Mouse (Mus musculus) spleen, adult 12 weeks (tissue): Measurements from ENCODE around the gene Rps6ka5.

Experiments used
- DNase-seq: peaks from one replicate; pipeline ENCODE4 v3.0.0; 2022; ENCODE audit warnings: low spot score

Rps6ka5 gene

DNA sequence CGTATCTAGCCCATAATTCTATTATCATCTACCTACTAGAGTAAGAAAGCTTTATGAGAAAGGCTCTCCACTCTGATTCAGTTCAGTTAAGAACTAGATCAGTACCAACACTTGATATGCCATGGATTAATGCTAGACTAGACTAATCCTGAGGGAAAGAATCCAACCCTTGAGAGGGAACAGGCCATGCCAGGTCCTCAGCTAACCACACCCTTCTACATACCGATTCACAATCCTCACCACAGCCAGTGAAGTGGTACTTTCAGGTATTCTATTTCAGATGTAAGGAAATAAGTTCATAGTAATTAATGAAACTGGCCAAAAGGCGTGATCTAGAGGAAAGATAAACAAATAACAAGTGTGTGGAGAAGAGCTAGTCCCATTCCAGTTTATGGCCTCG lies 70.8 kb downstream of the Rps6ka5 start:
- DNase-seq, result no peak

DNA sequence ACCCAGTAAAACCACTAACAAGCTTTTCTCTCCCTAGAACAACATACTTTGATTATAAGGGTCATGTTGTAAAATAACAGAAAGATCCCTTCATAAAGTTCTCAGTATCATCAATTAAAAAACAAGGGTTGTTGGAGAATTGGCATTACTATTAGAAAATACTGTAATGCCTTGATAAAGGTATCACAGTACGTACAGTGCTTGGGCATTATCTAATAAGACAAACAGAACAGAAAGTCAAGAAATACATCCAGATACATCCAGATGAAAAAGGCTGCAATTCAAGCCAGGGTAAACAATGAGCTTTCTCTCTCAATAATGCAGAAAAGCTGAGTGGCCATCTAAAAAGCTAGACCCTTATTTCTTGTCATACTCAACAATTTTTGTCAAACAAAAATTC lies 84.8 kb downstream of the Rps6ka5 start:
- no peak for DNase-seq

DNA sequence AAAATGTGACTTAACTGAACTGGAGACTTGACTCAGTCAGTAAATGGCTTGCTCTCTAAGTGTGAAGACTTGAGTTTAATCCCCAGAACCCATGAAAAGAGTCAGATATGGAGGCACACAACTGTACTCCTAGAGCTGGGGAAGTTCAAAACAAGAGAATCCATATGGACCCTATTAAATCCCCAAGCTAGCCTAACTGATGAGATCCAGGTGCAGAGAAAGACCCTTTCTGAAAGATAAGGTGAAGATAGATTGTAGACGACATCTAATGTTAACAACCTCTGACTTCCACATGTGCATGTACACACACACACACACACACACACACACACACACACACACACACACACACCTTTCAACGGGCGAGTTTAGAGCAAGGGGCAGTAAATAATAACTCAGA lies 86.1 kb downstream of the Rps6ka5 start:
- DNase-seq, result no peak

DNA sequence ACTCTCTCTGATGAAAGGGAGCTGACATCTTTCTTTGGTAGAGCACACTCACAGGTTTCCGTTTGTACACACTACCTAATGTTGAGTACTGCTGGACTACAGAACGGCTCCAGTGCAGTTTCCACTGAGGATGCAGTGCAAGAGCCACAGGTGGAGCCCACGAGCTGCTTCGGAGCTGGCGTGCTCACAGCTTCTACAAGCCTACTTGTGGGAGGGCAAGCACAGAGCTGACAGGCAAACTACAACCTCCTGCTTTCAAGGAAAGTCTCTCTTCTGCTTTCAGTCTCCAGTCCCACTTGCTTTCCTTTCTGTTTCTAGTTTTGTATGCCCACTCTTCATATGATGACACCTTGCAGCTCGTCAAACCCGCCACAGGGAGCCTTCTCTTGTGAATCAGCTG lies 87.1 kb downstream of the Rps6ka5 start:
- DNase-seq, result no peak

DNA sequence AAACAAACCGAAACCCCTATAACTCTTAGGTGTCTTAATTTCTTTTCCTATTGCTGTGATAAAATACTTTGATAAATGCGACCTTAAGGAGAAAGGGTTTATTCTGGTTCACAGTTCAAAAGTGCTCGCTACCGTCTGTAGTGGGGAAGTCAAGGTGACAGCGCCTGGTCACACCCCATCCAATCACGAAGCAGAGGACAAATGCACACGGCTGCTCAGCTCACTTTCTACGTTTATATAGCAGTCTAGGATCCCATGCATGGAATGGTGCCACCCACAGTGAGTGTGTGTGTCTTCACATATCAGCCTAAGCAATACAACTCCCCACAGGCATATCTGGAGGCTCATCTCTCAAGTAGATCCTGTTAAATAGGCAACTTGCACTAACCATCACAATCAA lies 88.9 kb downstream of the Rps6ka5 start:
- DNase-seq, result no peak

DNA sequence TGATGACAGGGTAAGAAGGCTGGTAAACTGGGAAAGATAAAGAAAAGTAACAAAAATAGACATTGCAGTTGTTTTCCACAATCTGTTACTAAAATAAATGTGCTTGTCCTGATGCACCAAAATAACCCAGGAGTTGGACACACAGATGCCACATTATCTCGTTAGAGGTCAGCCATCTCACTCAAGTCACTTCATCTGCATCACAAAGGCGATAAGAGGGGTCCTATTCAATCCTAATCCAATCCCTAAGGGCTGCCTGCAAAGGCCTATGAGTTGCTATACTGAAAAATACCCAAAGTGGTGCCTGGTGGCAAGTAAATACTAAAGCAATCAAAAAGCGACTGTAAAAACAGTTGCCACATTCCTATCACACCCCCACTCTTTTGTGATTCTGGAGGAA lies 90.0 kb downstream of the Rps6ka5 start:
- no peak for DNase-seq

DNA sequence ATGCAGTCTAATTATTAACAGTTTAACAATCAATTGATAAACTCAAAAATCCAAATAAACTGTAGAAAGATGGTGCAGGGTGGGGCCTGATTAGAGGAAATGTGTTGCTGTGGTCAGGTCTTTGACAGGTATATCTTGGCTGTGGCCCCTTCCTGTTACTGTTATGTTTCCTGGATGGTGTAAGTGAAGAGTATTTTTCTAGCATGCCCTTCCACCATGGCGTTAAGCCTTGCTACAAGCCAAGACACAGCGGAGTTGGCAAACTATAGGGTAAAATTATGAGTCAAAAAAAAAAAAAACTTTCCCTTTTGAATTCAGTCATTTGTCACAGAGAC lies 90.5 kb downstream of the Rps6ka5 start:
- no peak for DNase-seq

DNA sequence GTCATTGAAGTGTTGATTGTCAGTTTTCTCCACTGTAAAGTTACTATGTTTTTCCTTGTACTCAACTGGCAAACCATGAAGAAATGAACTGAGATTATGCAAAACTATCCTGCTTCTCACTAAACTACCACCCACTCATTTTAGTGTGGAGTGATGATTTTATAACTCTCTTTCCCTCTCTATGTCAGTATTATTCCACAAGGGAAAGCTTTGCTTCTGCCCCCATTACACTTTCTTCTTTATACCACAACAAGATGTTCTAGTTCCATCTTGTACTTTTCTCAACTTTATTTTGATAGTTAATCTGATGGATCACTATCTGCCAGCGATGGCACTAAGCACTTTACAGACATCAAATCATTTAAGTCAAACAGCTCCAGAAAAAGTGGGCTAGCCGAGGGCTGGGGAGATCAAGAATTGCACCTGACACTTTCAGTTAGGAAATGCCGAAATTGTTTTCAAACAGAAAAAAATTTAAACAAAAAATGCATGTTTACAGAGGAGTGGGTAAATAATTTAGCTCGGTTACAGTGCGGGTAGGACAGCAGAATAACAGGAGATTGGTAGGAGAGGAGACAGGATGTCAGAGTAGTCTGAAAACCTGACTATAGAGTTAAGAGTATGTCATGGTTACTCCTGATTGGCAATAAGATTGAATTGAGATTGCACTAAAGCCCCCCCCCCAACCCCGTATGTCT lies 91.0 kb downstream of the Rps6ka5 start:
- DNase-seq, result no peak

DNA sequence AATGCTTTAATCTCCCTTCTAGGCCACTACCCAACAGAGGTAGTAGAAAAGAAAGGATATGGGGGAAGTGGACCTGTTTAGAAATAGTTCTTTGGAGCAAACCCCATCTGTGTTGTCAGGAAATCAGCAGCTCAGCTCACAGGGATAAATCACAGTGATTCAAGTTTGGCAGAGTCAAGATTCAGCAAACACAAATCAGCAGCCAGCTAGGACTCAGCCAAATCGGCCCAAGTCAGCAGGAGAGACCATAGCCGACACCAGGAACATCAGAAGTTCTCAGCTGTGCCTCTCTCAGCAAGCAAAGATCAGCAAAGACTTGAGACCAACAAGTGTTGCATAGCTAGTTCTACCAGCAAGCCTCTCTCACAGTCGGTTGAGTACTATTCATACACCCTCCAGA lies 93.6 kb downstream of the Rps6ka5 start:
- no peak for DNase-seq

DNA sequence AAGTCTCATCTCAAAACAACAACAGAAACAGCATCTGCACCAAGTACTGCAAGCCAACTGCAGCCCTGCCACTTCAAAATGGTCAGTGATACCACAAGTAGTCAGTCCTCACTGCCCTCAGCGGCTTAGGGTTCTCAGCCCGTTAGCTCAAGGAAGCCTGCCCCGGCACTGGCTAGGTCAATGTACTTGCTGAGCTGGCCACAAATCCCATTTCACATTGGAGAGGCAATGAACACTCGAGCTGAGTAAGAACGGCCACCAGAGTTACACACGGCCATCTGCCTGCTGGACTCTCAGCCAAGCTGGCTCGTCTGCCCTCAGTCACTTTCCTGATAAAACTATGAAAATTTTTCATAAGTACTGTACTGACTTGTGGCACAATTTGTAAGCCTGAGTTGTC lies 95.5 kb downstream of the Rps6ka5 start:
- no peak for DNase-seq

DNA sequence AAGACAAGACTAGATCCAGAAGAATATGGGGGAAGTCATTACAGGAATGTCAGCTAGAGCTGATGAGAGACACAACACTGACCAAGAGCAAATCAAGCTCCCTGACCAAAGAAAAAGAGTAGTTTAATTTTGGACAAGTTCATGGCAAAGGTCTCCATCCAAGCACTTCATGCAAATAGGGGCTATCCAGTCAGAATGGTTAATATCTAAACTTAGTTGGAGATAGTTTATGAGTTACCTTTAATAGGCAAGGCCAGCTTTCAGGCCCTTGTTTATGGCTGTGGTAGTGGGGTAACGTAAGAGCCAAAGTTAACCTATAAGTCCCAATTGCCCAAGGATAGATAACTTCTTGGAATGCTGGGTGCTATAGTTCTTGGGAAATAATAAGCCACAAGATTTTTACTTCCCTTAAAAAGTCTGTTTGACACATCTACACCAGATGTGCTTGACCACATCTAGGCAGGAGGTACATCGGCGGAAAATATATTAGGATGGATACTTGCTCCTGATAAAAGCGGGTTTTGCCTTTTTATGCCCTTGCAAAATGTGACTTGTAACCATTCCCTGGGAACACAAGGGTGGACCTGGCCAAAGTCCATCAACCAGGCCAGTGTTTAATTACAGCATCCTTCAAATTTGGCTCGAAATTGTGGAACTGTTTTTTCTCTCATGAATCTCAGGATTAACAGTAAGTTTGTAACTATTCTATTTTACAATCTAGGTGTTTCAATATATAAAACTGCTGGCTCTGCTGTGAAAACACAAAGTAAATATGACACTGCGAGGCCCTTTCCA lies 97.5 kb downstream of the Rps6ka5 start:
- DNase-seq, result no peak

DNA sequence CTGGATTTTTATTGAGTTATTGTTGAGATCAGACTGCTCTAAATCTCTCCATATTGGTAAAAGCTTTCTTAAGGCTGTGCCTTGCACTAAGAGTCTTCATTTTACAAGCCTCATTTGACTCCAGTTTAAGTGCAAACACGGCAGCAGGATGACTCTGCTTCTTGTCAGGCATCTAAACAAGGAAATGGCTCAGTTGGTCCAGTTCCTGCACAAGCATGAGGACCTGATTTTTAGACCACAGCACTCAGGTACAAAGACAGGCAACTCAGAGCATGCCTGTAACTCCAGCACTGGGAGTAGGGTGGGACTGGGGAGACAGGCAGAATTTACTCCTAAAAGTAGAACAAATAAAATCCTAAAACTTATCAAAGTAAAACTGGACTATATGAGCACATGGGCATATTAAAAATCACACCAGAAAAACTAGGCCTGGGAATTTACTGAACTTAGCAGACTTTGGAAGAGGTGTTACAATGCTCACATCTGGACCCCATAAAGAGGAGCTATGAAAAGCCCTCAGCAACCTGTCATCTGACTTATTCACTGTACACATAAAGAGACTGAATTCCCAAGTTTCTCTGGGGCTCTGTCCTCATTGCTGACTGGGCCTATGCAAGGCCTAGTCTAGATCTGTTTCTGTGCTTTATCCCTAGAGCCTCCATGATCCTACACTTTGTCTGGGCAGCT lies 99.6 kb downstream of the Rps6ka5 start:
- no peak for DNase-seq

DNA sequence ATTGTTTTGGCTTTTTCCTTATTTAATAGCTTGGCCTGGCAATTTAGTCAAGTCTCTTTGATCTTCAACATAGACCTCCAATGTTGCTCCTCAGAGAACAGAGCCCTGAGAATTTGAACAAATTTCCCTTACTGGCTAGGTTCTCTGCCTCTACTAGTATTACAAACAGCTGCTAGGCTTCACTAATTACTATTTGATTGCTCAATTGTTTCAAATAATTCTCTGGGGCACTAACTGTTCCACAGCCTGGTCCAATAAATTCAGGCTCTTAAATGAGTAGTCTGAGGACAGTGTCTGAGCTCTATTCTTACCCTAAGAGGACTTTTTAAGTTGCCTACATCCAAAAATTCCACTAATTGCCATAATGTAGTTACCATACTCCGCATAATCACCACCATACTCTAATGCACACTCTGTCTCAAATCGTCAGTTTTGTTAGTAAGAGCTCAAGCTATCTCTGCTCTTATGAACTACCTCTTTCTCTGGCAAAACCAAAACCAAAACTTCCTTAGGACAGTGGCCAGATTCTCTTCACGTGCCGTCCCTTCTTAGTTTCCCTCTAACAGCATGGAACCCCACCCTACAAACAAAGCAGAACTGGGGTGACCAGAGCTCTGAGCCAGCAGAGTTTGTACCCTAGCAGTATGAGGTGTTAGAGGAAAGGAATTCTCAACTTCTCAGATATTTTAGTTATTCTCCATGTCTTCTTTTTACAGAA lies 100.4 kb downstream of the Rps6ka5 start:
- DNase-seq, result no peak

DNA sequence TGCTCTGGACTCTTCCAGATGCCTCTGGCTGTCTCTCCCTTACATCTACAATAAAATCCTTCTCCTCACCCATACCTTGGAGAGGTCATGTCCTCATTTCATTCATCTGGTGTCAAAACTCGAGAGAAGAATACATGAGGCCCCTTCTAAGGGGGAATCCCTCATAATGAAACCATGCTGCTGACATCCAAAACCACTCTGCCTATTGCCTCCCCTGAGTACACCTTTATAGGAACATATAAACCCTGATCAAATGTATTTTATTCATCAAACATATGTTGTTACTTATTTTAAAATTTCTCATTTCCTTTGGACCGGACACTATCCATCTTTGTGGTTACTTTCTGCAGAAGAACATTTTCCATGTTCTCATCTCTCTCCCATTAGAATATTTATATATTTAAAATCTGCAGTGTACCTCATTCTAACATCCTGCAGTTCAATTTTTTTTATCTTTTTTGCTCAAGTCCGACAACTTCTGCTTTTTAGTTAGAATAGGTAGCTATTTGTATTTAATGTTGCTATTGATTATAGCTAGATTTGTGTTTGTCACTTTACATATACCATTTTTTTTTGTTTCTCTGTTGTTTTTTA lies 101.8 kb downstream of the Rps6ka5 start:
- no peak for DNase-seq

DNA sequence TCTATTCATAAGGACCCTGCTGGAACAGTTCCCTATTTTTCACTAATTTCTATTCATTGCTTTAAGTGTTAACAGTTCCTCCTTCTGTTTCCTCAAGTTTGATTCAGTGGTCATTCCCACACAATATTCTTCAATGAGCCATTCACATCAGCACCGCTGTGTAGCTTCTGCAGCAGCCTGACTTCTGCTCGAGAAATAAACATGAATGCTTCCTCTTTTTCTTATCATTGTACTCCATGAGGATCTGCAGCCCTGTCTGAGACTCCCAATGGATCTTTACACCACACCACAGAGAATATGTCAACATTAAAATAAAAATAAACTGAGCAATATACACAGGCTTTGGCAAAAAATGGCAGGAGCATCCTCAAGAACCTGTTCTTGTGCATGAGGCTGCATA lies 111.5 kb downstream of the Rps6ka5 start:
- DNase-seq, result no peak

DNA sequence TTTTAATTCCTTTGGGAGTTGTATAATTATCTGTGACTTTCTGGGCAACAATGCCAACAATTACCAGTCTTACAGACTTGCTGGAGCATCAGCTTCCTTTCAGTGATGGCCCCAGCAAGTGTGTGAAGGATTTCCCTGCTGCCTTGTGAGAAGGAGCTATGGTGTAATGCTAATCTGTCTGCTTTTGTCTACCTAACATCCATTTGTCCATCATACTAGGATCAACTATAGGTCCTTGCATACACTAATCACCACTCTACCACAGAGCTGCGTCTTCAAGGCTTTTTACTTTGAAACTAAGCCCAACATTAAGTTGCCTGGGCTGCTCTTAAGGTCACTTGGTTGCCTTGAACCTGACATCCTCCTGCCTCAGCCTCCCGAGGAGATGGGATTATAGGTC lies 112.9 kb downstream of the Rps6ka5 start:
- DNase-seq, result no peak

DNA sequence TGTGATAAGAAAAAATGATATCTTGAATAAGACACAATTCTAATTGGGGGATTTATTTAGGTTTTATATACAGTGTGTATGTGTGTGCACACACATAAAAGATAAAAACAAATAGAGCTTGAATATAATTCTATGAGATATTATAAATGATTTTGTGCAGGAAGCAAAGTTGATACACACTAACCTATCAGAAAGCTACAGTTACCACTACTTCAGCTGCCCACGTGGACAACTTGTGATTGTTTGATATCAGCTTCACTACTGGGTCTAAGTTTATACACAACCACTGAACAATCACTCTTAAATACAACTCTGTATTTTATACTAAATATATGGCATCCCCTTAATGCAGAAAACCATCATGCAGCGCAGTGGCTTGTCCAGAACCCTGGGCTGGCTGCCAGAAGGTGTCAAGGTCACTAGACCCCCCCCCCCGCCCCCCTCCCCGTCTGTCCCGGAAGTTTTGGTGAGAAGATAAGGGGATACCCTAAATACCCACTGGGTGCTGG lies 113.5 kb downstream of the Rps6ka5 start:
- DNase-seq, result no peak

DNA sequence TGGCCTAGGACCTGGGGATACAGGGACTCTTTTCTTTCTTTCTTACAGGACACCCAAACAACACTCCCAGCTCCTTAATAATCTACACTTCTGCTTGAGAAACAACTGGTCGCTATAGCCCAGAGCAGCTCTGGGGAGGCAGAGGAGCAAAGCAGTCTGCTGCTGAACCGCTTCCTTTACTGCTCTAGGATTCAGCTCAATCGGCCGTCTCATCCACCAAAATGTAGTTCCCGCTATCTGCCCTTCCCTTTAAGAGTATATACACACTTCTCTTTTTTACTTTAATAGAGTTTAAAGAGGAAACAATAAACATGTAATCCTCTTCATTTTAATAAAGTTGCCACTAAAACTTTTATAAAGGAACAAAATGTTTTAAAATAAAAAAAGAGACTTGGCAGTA lies 117.0 kb downstream of the Rps6ka5 start:
- no peak for DNase-seq

DNA sequence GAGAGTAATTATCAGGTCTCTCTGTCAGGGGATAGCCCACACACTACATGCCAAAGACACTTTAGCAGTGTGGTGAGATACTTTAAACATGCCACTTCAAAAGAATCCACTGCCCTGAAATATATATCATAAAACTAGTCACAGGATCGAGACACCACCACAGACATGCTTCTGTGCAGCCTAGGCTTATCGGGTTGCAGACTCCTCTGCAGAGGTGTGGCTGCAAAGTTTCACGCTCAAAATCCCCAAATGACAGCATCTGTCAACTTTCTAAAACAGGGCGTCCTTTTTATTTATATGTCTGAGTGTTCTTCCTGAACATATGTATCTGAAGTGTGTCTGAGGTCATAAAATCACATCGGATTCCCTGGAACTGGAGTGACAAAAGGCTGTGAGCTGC lies 117.7 kb downstream of the Rps6ka5 start:
- no peak for DNase-seq

DNA sequence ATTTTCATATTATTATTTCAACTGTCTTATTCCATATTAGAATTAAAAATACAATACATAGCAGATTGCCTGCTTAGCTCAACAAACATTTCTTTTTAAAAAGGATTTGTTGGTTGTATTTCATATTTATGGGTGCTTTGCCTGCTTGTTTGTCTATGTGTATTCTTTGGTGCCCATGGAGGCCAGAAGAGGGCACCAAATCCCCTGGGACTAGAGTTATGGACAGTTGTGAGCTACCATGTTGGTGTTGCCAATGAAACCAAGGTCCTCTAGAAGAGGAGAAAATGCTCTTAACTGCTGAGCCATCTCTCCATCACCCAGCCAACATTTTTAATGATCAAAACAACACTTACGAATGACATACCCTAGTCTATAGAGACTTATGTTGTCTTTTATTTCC lies 120.0 kb downstream of the Rps6ka5 start:
- DNase-seq, result no peak

DNA sequence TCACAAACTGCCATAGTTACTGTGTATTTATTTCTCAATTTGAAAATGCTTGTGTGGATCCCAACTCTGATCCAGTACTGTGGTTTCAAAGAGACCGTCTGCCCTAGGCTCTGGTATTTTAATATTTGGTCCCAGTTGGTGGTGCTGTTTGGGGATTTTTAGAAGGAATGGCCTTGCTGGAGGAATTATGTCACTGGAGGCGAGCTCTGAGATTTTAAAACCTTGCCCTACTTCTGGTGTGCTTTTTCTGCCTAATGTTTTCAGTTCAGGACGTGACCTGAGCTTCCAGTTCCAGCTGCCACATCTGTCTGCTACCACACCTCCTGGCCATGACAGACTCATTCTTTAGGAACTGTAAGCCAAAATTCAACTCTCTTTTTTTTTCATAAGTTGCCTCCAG lies 121.2 kb downstream of the Rps6ka5 start:
- no peak for DNase-seq

DNA sequence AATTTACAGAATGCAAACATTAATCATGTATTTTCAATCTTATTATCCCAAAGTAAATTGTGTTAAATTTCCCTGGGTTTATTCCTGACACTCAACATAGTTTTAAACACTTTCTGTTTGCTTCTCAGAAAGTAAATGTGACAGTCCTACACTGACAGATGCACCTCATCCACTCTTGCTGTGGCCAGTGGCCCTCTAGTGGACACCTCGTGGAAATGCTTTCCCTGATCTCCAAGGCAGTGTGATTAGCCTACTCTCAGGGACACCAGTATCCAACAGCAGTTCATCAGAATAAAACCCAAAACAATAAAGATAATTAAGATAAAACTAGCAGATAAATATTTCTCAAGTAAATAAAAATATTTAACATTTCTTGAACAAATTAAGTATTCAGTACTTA lies 122.2 kb downstream of the Rps6ka5 start:
- no peak for DNase-seq
